Mouse (Mus musculus) heart, adult 2 months (tissue): ENCODE data around the gene Vmn1r32.

Source experiments
- CTCF ChIP-seq: fragments of 200-600 bp; IDR thresholded peaks from 2 replicates; pipeline ENCODE4 v1.8.1; 2022; ENCODE audit warnings: antibody characterized with exemption, mild to moderate bottlenecking, moderate library complexity
- EP300 ChIP-seq: fragments of 200-500 bp; IDR thresholded peaks from 2 replicates; pipeline ENCODE4 v1.6.1; 2011; ENCODE audit warnings: low read depth, low read length, control low read depth; ENCODE audit not compliant: insufficient read depth
- POLR2A ChIP-seq: fragments of 200-500 bp; IDR thresholded peaks from 2 replicates; pipeline ENCODE4 v1.6.1; 2011; ENCODE audit warnings: mild to moderate bottlenecking, low read depth, low read length, control low read depth; ENCODE audit not compliant: insufficient read depth

DNA sequence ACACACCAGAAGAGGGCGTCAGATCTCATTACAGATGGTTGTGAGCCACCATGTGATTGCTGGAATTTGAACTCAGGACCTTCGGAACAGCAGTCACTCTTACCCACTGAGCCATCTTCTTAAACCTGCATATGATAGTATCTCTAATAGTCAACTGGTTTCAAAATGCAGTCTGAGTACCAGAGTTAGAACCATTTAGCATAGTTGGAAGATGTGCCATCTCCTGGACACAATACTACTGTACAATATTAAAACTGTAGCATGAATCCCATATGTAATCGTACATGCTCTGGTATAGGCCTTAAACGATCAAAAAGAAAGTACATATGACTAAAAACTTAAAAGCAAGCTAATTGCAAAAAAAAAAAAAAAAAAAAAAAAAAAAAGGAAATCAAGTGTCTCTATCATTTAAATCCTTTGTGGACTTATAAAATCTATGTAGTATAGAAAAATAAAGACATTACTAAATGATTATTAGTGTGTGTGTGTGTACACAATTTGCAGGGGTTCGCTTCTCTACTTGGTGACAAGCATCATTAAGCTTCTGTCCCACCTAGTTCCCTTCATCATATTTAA lies 25.4 kb downstream of the Vmn1r32 start:
- TF ChIP-seq CTCF (peak; percentile 27; the same call in 1 of the 2 replicates), POLR2A (no peak), EP300 (no peak)
